Mouse (Mus musculus) bone marrow macrophage, adult 2 months (primary cell): ENCODE data around the gene Ints13.

ENCODE experiments used
- CTCF ChIP-seq: IDR thresholded peaks from 2 replicates; pipeline ENCODE4 v1.5.1; 2012; ENCODE audit warnings: low read depth, mild to moderate bottlenecking, low read length, moderate library complexity
- POLR2A ChIP-seq: IDR thresholded peaks from 2 replicates; pipeline ENCODE4 v1.6.1; 2012; ENCODE audit warnings: mild to moderate bottlenecking, low read depth, low read length, borderline replicate concordance

GRCm38 (mm10) chr6:146611385-146611784 is 33.8 kb upstream of the Ints13 start:
- TF ChIP-seq CTCF = no peak
- no peak for TF ChIP-seq POLR2A
